Mouse (Mus musculus): ENCODE measurements around the gene Lrba.

DNA sequence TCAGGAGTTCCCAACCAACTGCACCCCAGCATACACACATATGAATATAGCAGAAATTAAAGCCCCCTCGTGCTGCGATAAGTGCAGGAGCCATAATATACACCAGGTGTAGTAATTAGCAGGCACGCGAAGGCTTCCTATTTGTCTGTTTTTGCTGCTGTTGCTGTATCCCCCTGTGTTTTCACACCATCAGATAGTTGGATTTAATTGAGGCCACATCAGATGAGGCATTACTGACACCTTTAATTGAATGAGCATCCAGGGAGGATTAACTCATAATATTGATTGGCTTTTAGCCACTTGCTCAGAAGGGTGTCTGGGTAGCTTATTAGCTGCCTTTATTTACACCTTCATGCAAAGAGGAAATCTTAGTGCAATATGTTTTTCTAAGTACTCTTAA is 515.3 kb downstream of the Lrba start:
- TF ChIP-seq CTCF (IDR thresholded peaks at IDR 0.05), result no peak
- no peak for TF ChIP-seq EP300 (IDR thresholded peaks at IDR 0.05)
